Mouse (Mus musculus): Measurements from ENCODE around the gene Zdhhc22. TPM values are rescaled to one million over a fixed set of nuclear protein-coding genes. Genes with fewer than 3 reads are reported as not detected.

Gene Zdhhc22
- total and polyA plus RNA-seq, 3 experiments = 0.10 TPM; not detected in 2

GRCm38 (mm10) chr12:86974387-86975288 lies 15.6 kb downstream of the Zdhhc22 start:
- DNase-seq (ENCODE audit: low read depth, low spot score) = peak; percentile 70
- H3K4me1 ChIP-seq (ENCODE audit: control insufficient read depth in 1 of 2, insufficient read depth in 2 of 2, low read length in 2 of 2) = peaks cover 14 to 39% of the 10 kb centered on the region in 2 experiments
- H3K4me3 ChIP-seq (ENCODE audit: control insufficient read depth in 1 of 2, insufficient read depth in 1 of 2, low read depth in 2 of 2, low read length in 2 of 2) = peak overlapping the region; percentile 49 to 64
- H3K9me3 ChIP-seq (replicated peaks; ENCODE audit: insufficient read depth, low read length) = no peaks in the 10 kb centered on the region
- no peaks in the 10 kb centered on the region for H3K79me2 ChIP-seq (ENCODE audit: control insufficient read depth, insufficient read depth, low read length, poor library complexity)
- no peaks in the 10 kb centered on the region for H3K27me3 ChIP-seq (ENCODE audit: control insufficient read depth in 1 of 2, insufficient read depth in 2 of 2, low read length in 2 of 2)
- H3K36me3 ChIP-seq (ENCODE audit: control insufficient read depth in 1 of 2, insufficient read depth in 2 of 2, low read length in 2 of 2) = peaks cover 0 to 19% of the 10 kb centered on the region in 2 experiments; a peak in 2 of 4 replicates
- no peak for TF ChIP-seq MAFK (IDR thresholded peaks at IDR 0.05; ENCODE audit: borderline replicate concordance, low read depth, low read length)
- TF ChIP-seq E2F4 (IDR thresholded peaks at IDR 0.05; ENCODE audit: borderline replicate concordance, low read depth, low read length) = no peak
- TF ChIP-seq USF1 (IDR thresholded peaks at IDR 0.05; ENCODE audit: low read depth, low read length) = no peak
- TF ChIP-seq MEF2A (IDR thresholded peaks at IDR 0.05; ENCODE audit: extremely low read depth, insufficient replicate concordance, low read depth, low read length, poor library complexity, severe bottlenecking) = no peak
- 0 out of 2 replicates have a peak, but pooled peaks have one; percentile 10 for TF ChIP-seq ZC3H11A (IDR thresholded peaks at IDR 0.05; ENCODE audit: low read depth, low read length)
- no peak for TF ChIP-seq EP300 (IDR thresholded peaks at IDR 0.05; ENCODE audit: low read depth in 1 of 2, low read length in 2 of 2)
- TF ChIP-seq TBP (IDR thresholded peaks at IDR 0.05; ENCODE audit: low read depth, low read length) = 0 out of 2 replicates have a peak, but pooled peaks have one; percentile 38
- no peak for TF ChIP-seq TCF12 (IDR thresholded peaks at IDR 0.05; ENCODE audit: low read depth, low read length)
- no peak for TF ChIP-seq POLR2AphosphoS2 (IDR thresholded peaks at IDR 0.05; ENCODE audit: low read length)
- TF ChIP-seq CTCF (IDR thresholded peaks at IDR 0.05 in 2 of 3, conservative IDR thresholded peaks at IDR 0.05 in 1 of 3; ENCODE audit: control insufficient read depth in 1 of 3, insufficient read depth in 1 of 3, low read depth in 2 of 3, low read length in 3 of 3, poor library complexity in 1 of 3, severe bottlenecking in 1 of 3) = peak; percentile 73 to 89 (median 87)
- no peak for TF ChIP-seq JUND (IDR thresholded peaks at IDR 0.05; ENCODE audit: low read depth, low read length)
- no peak for TF ChIP-seq USF2 (IDR thresholded peaks at IDR 0.05; ENCODE audit: borderline replicate concordance in 1 of 2, insufficient read depth in 1 of 2, low read depth in 1 of 2, low read length in 2 of 2)
- TF ChIP-seq GATA1 (IDR thresholded peaks at IDR 0.05; ENCODE audit: low read depth, low read length) = no peak
- TF ChIP-seq MXI1 (IDR thresholded peaks at IDR 0.05; ENCODE audit: low read depth, low read length) = peak; percentile 63
- no peak for TF ChIP-seq NRF1 (IDR thresholded peaks at IDR 0.05; ENCODE audit: insufficient read depth, low read depth, low read length, poor library complexity, severe bottlenecking)
- peak; percentile 57 for TF ChIP-seq SMC3 (IDR thresholded peaks at IDR 0.05; ENCODE audit: low read depth, low read length)
- peak; percentile 46 for TF ChIP-seq RAD21 (IDR thresholded peaks at IDR 0.05; ENCODE audit: low read depth, low read length)
- 0 out of 2 replicates have a peak, but pooled peaks have one; percentile 46 for TF ChIP-seq MAZ (IDR thresholded peaks at IDR 0.05; ENCODE audit: low read depth, low read length)
- no peak for TF ChIP-seq POLR2A (IDR thresholded peaks at IDR 0.05; ENCODE audit: control insufficient read depth in 1 of 2, insufficient read depth in 1 of 2, low read depth in 1 of 2, low read length in 2 of 2, poor library complexity in 1 of 2)
- peak overlapping the region; percentile 33 for H3K9ac ChIP-seq (ENCODE audit: control insufficient read depth, low read depth, low read length, poor library complexity, severe bottlenecking)
- no peak overlapping the region for H3K27ac ChIP-seq (ENCODE audit: control insufficient read depth, low read depth, low read length)
